Mouse (Mus musculus): Measurements from ENCODE around the gene Mthfsl.
"Not testable (repeated sequence)": the region's sequence is repeated elsewhere in the genome, so short reads cannot be mapped to it uniquely, and the experiment has no call there.

The Mthfsl gene

GRCm38 (mm10) chr9:88719989-88720537 lies at the start of gene Mthfsl:
Gene Mthfsl (minus strand): TSS chr9:88720296.
- peak; percentile 46 for DNase-seq

- DNase-seq, result not testable (repeated sequence)
Measured at GRCm38 (mm10) chr9:88769470-88769869, 49.4 kb upstream of the Mthfsl start.

GRCm38 (mm10) chr9:88746687-88747086 lies 26.6 kb upstream of the Mthfsl start:
- DNase-seq, result not testable (repeated sequence)

GRCm38 (mm10) chr9:88746046-88746445 lies 25.9 kb upstream of the Mthfsl start:
- DNase-seq, result not testable (repeated sequence)

GRCm38 (mm10) chr9:88735289-88735688 lies 15.2 kb upstream of the Mthfsl start:
- not testable (repeated sequence) for DNase-seq

- DNase-seq, result not testable (repeated sequence)
Measured at GRCm38 (mm10) chr9:88733182-88733581, 13.1 kb upstream of the Mthfsl start.

GRCm38 (mm10) chr9:88732334-88732733 lies 12.2 kb upstream of the Mthfsl start:
- DNase-seq, result not testable (repeated sequence)

- not testable (repeated sequence) for DNase-seq
Measured at GRCm38 (mm10) chr9:88731728-88732127, 11.6 kb upstream of the Mthfsl start, which contains the start of gene Bcl2a1d. Gene Bcl2a1d (minus strand): TSS chr9:88731914.

- DNase-seq, result not testable (repeated sequence)
Measured at GRCm38 (mm10) chr9:88728311-88728710, 8.2 kb upstream of the Mthfsl start.

- DNase-seq, result not testable (repeated sequence)
Measured at GRCm38 (mm10) chr9:88721628-88722027, 1.5 kb upstream of the Mthfsl start.

GRCm38 (mm10) chr9:88719073-88719921 lies 799 bp downstream of the Mthfsl start:
- peak; percentile 67 for DNase-seq

- peak; percentile 28 for DNase-seq
Measured at GRCm38 (mm10) chr9:88718593-88718992, 1.5 kb downstream of the Mthfsl start.

GRCm38 (mm10) chr9:88718140-88718539 lies 2.0 kb downstream of the Mthfsl start:
- peak; percentile 67 for DNase-seq

GRCm38 (mm10) chr9:88714515-88714914 lies 5.6 kb downstream of the Mthfsl start:
- DNase-seq, result not testable (repeated sequence)

GRCm38 (mm10) chr9:88712164-88712749 lies 7.8 kb downstream of the Mthfsl start:
- DNase-seq, result not testable (repeated sequence)

- DNase-seq, result not testable (repeated sequence)
Measured at GRCm38 (mm10) chr9:88710910-88711438, 9.1 kb downstream of the Mthfsl start.

GRCm38 (mm10) chr9:88710439-88710838 lies 9.7 kb downstream of the Mthfsl start:
- DNase-seq, result not testable (repeated sequence)

- DNase-seq, result not testable (repeated sequence)
Measured at GRCm38 (mm10) chr9:88709794-88710193, 10.3 kb downstream of the Mthfsl start.

- no peak for DNase-seq
Measured at GRCm38 (mm10) chr9:88709304-88709703, 10.8 kb downstream of the Mthfsl start.

- DNase-seq, result no peak
Measured at GRCm38 (mm10) chr9:88706700-88707099, 13.4 kb downstream of the Mthfsl start.

GRCm38 (mm10) chr9:88705157-88705556 lies 14.9 kb downstream of the Mthfsl start:
- DNase-seq, result not testable (repeated sequence)

GRCm38 (mm10) chr9:88698746-88699145 lies 21.4 kb downstream of the Mthfsl start:
- not testable (repeated sequence) for DNase-seq

GRCm38 (mm10) chr9:88691307-88691706 lies 28.8 kb downstream of the Mthfsl start:
- not testable (repeated sequence) for DNase-seq

All from cerebellum, adult 11-12 months (tissue).